Mouse (Mus musculus) spleen, adult 12 weeks (tissue): Measurements from ENCODE around the gene Olfr993.

Source experiments
- DNase-seq: peaks from one replicate; pipeline ENCODE4 v3.0.0; 2022; ENCODE audit warnings: low spot score

Olfr993 gene

GRCm38 (mm10) chr2:85414777-85415176 lies at the start of gene Olfr993:
Gene Olfr993, minus strand, starts transcription at chr2:85414877.
- DNase-seq = no peak

- no peak for DNase-seq
Observed at GRCm38 (mm10) chr2:85443539-85443938, 28.9 kb upstream of the Olfr993 start, which contains the start of gene Olfr995. Gene Olfr995, minus strand, starts transcription at chr2:85443639.

- no peak for DNase-seq
Observed at GRCm38 (mm10) chr2:85442546-85442945, 27.9 kb upstream of the Olfr993 start.

GRCm38 (mm10) chr2:85436351-85436750 lies 21.7 kb upstream of the Olfr993 start, which contains the start of gene Olfr994:
Gene Olfr994, minus strand, starts transcription at chr2:85436451.
- no peak for DNase-seq

GRCm38 (mm10) chr2:85425893-85426292 lies 11.2 kb upstream of the Olfr993 start:
- DNase-seq = no peak

- no peak for DNase-seq
Observed at GRCm38 (mm10) chr2:85409369-85409768, 5.3 kb downstream of the Olfr993 start, which contains the start of gene Olfr992. Gene Olfr992, minus strand, starts transcription at chr2:85409469.
